Mouse (Mus musculus): ENCODE results near the gene Galnt13. TPM values are rescaled to one million over a fixed set of nuclear protein-coding genes. Genes with fewer than 3 reads are reported as not detected.

Gene Galnt13
- total and polyA plus RNA-seq, 3 experiments, result not detected

- Histone ChIP-seq H3K27ac (ENCODE audit: insufficient read depth, low read depth) (no peak overlapping the region), H3K9me3 (replicated peaks; ENCODE audit: low read length) (peaks cover 17% of the 10 kb centered on the region), H3K27me3 (replicated peaks) (no peaks in the 10 kb centered on the region), H3K79me2 (replicated peaks; ENCODE audit: control insufficient read depth, extremely low read depth, insufficient read depth, poor library complexity, severe bottlenecking) (no peaks in the 10 kb centered on the region), H3K4me1 (ENCODE audit: control insufficient read depth in 1 of 2, insufficient read depth in 2 of 2) (no peaks in the 10 kb centered on the region), H3K36me3 (replicated peaks in 1 of 2; ENCODE audit: control insufficient read depth in 1 of 2, insufficient read depth in 1 of 2, low read length in 1 of 2) (no peaks in the 10 kb centered on the region), H3K4me3 (replicated peaks in 1 of 3; ENCODE audit: low read depth in 2 of 3, low read length in 2 of 3, poor library complexity in 1 of 3) (no peak overlapping the region), H3K9ac (ENCODE audit: insufficient read depth, low read depth) (no peak overlapping the region), H3K4me2 (ENCODE audit: insufficient read depth, low read depth, poor library complexity, severe bottlenecking) (no peak overlapping the region)
- TF ChIP-seq EP300 (IDR thresholded peaks at IDR 0.05; ENCODE audit: low read length), result no peak
- no peak for TF ChIP-seq USF1 (IDR thresholded peaks at IDR 0.05; ENCODE audit: low read depth, low read length)
- no peak for TF ChIP-seq MAX (IDR thresholded peaks at IDR 0.05; ENCODE audit: low read length)
- TF ChIP-seq ZC3H11A (IDR thresholded peaks at IDR 0.05; ENCODE audit: low read depth, low read length), result no peak
- TF ChIP-seq TCF12 (IDR thresholded peaks at IDR 0.05; ENCODE audit: low read depth, low read length), result no peak
- TF ChIP-seq POLR2AphosphoS2 (IDR thresholded peaks at IDR 0.05; ENCODE audit: low read depth, low read length), result no peak
- TF ChIP-seq MEF2A (IDR thresholded peaks at IDR 0.05; ENCODE audit: borderline replicate concordance, low read depth, low read length), result no peak
- no peak for TF ChIP-seq UBTF (IDR thresholded peaks at IDR 0.05; ENCODE audit: low read depth, low read length)
- no peak for TF ChIP-seq MAFK (IDR thresholded peaks at IDR 0.05; ENCODE audit: insufficient replicate concordance, low read length)
- no peak for TF ChIP-seq POLR2A (IDR thresholded peaks at IDR 0.05; ENCODE audit: low read depth, low read length)
- dilution Hi-C loops (cut with MboI; ENCODE audit: extremely low pct_ligation_motif_present, extremely low pct_unique_long_range_greater_than_20kb, low sequenced_read_pairs) (no loop called here), in situ Hi-C loops (cut with MboI; ENCODE audit: low pct_ligation_motif_present, low pct_unique_long_range_greater_than_20kb, low sequenced_read_pairs) (no loop called here)
- DNase-seq (ENCODE audit: extremely low read depth), result no peak
Measured at GRCm38 (mm10) chr2:54906282-54907060, 470.4 kb downstream of the Galnt13 start.

- Histone ChIP-seq H3K4me3 (replicated peaks in 1 of 3; ENCODE audit: low read depth in 2 of 3, low read length in 2 of 3, poor library complexity in 1 of 3) (no peak overlapping the region), H3K79me2 (replicated peaks; ENCODE audit: control insufficient read depth, extremely low read depth, insufficient read depth, poor library complexity, severe bottlenecking) (no peaks in the 10 kb centered on the region), H3K4me2 (ENCODE audit: insufficient read depth, low read depth, poor library complexity, severe bottlenecking) (no peak overlapping the region), H3K27me3 (replicated peaks) (no peaks in the 10 kb centered on the region), H3K9me3 (replicated peaks; ENCODE audit: low read length) (peaks cover 20% of the 10 kb centered on the region), H3K9ac (ENCODE audit: insufficient read depth, low read depth) (no peak overlapping the region), H3K4me1 (ENCODE audit: control insufficient read depth in 1 of 2, insufficient read depth in 2 of 2) (no peaks in the 10 kb centered on the region), H3K36me3 (replicated peaks in 1 of 2; ENCODE audit: control insufficient read depth in 1 of 2, insufficient read depth in 1 of 2, low read length in 1 of 2) (no peaks in the 10 kb centered on the region), H3K27ac (ENCODE audit: insufficient read depth, low read depth) (no peak overlapping the region)
- DNase-seq (ENCODE audit: extremely low read depth), result no peak
- dilution Hi-C loops (cut with MboI; ENCODE audit: extremely low pct_ligation_motif_present, extremely low pct_unique_long_range_greater_than_20kb, low sequenced_read_pairs) (no loop called here), in situ Hi-C loops (cut with MboI; ENCODE audit: low pct_ligation_motif_present, low pct_unique_long_range_greater_than_20kb, low sequenced_read_pairs) (no loop called here)
- TF ChIP-seq RAD21 (IDR thresholded peaks at IDR 0.05; ENCODE audit: low read depth, low read length) (no peak), GABPA (IDR thresholded peaks at IDR 0.05; ENCODE audit: insufficient replicate concordance, low read depth, low read length) (no peak), CHD1 (IDR thresholded peaks at IDR 0.05; ENCODE audit: low read depth, low read length) (no peak), ETS1 (conservative IDR thresholded peaks at IDR 0.05; ENCODE audit: low read depth, low read length) (no peak), BHLHE40 (IDR thresholded peaks at IDR 0.05; ENCODE audit: low read depth, low read length) (no peak), POLR2A (IDR thresholded peaks at IDR 0.05; ENCODE audit: low read depth, low read length) (no peak), USF2 (conservative IDR thresholded peaks at IDR 0.05; ENCODE audit: low read depth, low read length) (no peak), MAFK (IDR thresholded peaks at IDR 0.05; ENCODE audit: insufficient replicate concordance, low read length) (no peak)
Measured at GRCm38 (mm10) chr2:54915088-54915670, 479.1 kb downstream of the Galnt13 start.

All from CH12.LX (cell line).